Mouse (Mus musculus) G1E-ER4 (cell line): ENCODE data around the gene Ctdsp2. TPM values are rescaled to one million over a fixed set of nuclear protein-coding genes. Genes with fewer than 3 reads are reported as not detected.

Source experiments
- GATA1 ChIP-seq: IDR thresholded peaks from one replicate; pipeline ENCODE4 v1.8.0; 2012; ENCODE audit warnings: low read length, inconsistent platforms
- polyA plus RNA-seq: library from polyadenylated mRNA; stranded (reverse); fragments of >175 nt; gene quantifications from 2 replicates; pipeline ENCODE4 v1.2.3, GENCODE M21; 2012

Gene Ctdsp2
- polyA plus RNA-seq, 1 experiment: 131 TPM

DNA sequence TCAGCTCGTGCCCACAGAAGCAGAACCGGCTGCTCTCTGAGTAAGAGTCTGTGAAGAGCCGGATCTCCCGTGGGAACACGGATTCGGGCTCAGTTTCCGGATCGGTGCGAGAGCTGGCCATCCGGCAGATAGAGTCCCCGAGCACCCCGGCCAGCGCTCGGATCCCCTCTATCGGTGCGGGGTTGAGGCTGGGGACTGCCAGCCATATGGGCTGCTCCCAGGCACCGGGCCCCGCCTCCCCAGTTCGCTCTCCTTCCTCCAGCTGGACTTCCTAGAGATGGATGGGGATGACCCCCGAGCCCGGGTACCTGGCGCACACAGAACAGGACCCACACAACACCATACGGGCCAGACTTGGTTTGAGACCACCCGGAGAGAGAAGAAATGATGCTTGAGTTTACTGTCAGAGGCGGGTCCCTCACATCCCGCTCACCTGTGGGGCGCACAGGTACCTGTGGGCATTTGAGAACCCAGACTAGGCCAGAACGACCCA lies 62.8 kb downstream of the Ctdsp2 start, which contains the start of the genes Mettl1 and Eef1akmt3:
Gene Mettl1, plus strand, starts transcription at position 141 of the 493 bp plus-strand sequence.
Gene Eef1akmt3, minus strand, starts transcription at position 240 of the 493 bp plus-strand sequence.
- no peak for TF ChIP-seq GATA1

DNA sequence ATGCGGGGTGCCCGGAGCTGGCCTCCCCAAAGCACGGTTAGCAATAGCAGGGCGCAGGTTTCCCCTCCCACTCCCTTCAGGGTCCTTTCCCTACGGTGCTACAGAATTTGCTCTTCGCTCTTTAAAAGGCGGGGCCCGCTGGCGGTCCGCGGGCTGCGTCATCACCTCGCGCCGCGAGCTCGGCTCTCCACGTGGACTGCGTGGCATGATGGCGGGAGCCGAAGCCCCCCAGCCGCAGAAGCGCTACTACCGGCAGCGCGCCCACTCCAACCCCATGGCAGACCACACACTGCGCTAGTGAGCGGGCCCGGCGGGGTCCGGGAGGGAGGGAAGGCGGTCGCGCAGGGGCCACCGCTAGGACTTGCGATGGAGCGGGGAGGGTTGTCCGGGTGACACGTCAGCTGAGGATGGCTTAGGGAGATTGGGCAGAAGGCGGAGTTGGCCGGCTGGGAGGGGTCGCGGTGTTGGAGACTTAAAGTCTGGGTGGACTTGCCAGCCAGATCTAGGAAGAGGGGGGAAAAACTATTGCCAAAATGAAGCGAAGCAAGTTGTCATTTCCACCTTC lies 63.3 kb downstream of the Ctdsp2 start:
- no peak for TF ChIP-seq GATA1

DNA sequence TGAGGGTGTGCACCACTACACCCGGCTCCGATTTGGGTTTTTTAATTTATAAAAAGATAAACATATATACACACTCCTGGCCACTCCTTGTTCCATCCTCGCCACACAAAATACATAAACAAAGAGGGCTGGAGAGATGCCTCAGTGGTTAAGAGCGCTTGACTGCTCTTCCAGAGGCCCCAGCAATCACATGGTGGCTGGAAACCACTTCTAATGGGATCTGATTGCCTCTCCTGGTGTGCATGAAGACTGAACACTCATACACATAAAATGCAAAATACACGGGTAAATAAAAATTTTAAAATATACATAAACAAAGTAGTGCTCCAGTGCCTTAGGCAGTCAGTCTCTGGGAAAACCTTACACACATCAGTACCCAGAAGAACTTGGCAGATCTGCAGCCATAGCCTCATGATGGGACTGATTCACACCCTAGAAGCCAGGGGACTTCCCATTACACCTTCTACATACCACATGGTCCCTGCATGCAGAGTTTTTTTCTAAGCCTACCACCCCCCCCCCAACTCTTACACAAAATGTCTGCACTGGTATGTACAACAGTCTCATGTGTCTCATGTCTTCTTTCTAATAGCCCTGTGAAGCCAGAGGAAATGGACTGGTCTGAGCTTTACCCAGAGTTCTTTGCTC lies 64.1 kb downstream of the Ctdsp2 start:
- TF ChIP-seq GATA1: no peak

GRCm38 (mm10) chr10:127043187-127043586 lies 64.7 kb downstream of the Ctdsp2 start:
- TF ChIP-seq GATA1: no peak

GRCm38 (mm10) chr10:127047954-127048353 lies 69.4 kb downstream of the Ctdsp2 start, which contains the start of gene Cyp27b1:
Gene Cyp27b1 (plus strand): TSS chr10:127048250.
- no peak for TF ChIP-seq GATA1

DNA sequence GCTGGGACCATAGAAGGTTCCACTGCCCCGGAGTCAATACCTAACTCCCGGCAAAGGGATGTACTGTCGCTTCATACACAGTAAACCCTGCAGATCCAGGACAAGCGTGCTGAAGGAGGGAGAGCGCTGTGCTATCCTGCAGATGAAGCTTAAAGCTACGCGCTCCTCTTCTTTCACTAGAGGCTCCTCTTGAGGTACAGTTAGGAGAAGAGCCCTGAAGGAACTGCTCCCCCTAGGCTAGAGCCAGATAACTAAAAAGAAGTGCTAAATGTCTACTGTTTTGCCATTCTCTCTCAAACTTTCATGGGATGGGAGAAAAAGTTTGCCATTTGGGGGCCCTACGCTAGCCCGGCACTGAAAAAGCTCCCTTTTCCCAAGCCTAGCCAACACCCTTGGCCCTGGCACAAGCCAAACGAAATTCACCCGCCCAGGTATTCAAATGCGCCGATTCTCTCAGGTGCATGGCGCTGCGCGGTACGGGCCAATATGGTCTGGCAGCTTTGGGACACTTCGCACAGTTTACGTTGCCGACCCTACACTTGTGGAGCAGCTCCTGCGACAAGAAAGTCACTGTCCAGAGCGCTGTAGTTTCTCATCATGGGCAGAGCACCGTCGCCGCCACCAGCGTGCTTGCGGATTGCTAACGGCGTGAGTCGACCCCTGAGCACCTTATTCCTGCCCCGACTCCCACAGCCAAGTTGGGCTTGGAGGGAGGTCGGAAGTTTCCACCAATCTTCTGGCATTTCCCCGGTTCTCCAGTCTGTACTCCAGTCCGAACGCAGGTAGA lies 70.3 kb downstream of the Ctdsp2 start:
- TF ChIP-seq GATA1: no peak

Other genes starting within 250 kb of the Ctdsp2 start
- gene Atp23, start 77.4 kb upstream of the Ctdsp2 start, polyA plus RNA-seq: 14.9 and 19.8 TPM in 2 replicates
- gene Avil, start 22.0 kb downstream of the Ctdsp2 start, polyA plus RNA-seq: 0.04 TPM in 2 replicates
- gene Tsfm, start 52.1 kb downstream of the Ctdsp2 start, polyA plus RNA-seq: 69.6 and 77.9 TPM in 2 replicates
- gene Mettl1, start 62.7 kb downstream of the Ctdsp2 start, polyA plus RNA-seq: 17.5 and 38.2 TPM in 2 replicates
- 0.09 and 0.10 TPM in 2 replicates for gene Eef1akmt3, start 62.8 kb downstream of the Ctdsp2 start, polyA plus RNA-seq
- 0.03 and 0.11 TPM in 2 replicates for gene Cyp27b1, start 69.5 kb downstream of the Ctdsp2 start, polyA plus RNA-seq
- gene March9, start 81.5 kb downstream of the Ctdsp2 start, polyA plus RNA-seq: 0.72 TPM in 2 replicates
- gene Cdk4, start 84.8 kb downstream of the Ctdsp2 start, polyA plus RNA-seq: 1,725 and 2,105 TPM in 2 replicates
- 33.1 and 45.9 TPM in 2 replicates for gene Tspan31, start 91.5 kb downstream of the Ctdsp2 start, polyA plus RNA-seq
- 0.14 and 0.28 TPM in 2 replicates for gene Agap2, start 96.6 kb downstream of the Ctdsp2 start, polyA plus RNA-seq
- gene Os9, start 142.4 kb downstream of the Ctdsp2 start, polyA plus RNA-seq: 104 and 109 TPM in 2 replicates
- gene B4galnt1, start 186.5 kb downstream of the Ctdsp2 start, polyA plus RNA-seq: 143 and 205 TPM in 2 replicates
- gene Slc26a10, start 201.9 kb downstream of the Ctdsp2 start, polyA plus RNA-seq: 0.33 and 0.66 TPM in 2 replicates
- 61.8 and 77.7 TPM in 2 replicates for gene Arhgef25, start 211.4 kb downstream of the Ctdsp2 start, polyA plus RNA-seq
- 129 and 155 TPM in 2 replicates for gene Dtx3, start 217.0 kb downstream of the Ctdsp2 start, polyA plus RNA-seq
- gene Pip4k2c, start 232.9 kb downstream of the Ctdsp2 start, polyA plus RNA-seq: 78.0 and 80.6 TPM in 2 replicates